In the genomic region with DNA sequence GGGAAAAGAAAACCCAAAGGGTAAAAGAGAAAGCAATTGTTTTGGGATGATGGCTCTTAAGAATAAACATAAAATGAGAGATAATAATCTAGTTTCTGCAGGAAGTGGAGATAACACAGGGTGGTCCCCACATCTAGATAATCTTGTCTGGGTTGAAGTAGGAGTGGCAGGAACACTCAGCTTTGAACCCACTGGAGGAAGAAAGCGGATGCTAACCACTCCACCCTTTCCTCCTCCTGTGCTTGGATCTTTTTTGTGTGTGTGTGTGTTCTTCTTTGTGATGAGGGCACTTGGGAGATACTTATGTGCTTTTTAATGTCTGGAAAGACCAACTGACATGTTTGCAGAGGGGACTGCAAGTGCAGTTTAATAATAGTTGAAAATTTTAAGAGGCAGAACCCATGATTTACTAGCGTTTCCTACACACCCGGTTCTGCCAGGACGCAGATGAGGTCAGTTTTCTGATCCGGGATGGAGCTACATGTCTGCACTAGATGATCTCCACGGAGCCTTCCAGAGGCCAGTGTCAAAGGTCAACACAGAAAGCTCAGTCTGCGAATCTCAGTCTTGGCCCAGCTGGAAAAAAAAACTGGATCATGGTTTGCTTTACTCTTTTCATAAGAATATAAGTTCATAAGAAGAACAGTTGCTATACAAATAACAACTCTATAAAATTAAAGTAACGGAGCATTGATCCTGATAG, we compare ENCODE assay signal across 13 mouse cellular contexts.
DNase-seq lines count a peak whose midpoint lies in the region.
"Had no signal": no experiment of that assay in that cellular context is flagged by ENCODE, and none has a peak within 500 bp of the region (broad histone marks: within the 10 kb centered on the region; RNA-seq: fewer than 3 reads in every experiment).

No protein-coding gene starts in this region.

- peak; percentile 70 for DNase-seq in heart, adult 11 months
- DNase-seq in heart, postnatal 4 days, result no peak
- peak; percentile 16 for DNase-seq in CD4-positive helper T cell, adult 2 months (ENCODE audit: low read depth, low spot score)
- peak; percentile 60 for DNase-seq in kidney, postnatal 10 days
- peak; percentile 62 for DNase-seq in lung, postnatal 10 days
- DNase-seq in thymus, postnatal 25 days, result no peak
- DNase-seq in right cerebral cortex, postnatal 10 days (ENCODE audit: low spot score in 2 of 2), result no peak
- DNase-seq: adrenal gland, adult 8-10 months; cerebellum, adult 11 months; cerebellum, postnatal 25 days; gastrocnemius, postnatal 25 days; liver, embryonic 13.5 days; thymus, postnatal 14 days had no signal

Comparison
In these comparisons a context has a peak if more than half of its experiments do, and no peak if none do; other contexts are left out.
1. DNase-seq: peak in heart, adult 11 months (single experiment), CD4-positive helper T cell, adult 2 months (single experiment), kidney, postnatal 10 days (single experiment) and lung, postnatal 10 days (single experiment); none in heart, postnatal 4 days (single experiment), thymus, postnatal 25 days (single experiment) and right cerebral cortex, postnatal 10 days (0 of 2).